Mouse (Mus musculus): ENCODE results near the gene Spem2.
"Not testable (repeated sequence)": the region's sequence is repeated elsewhere in the genome, so short reads cannot be mapped to it uniquely, and the experiment has no call there.

The Spem2 gene

DNA sequence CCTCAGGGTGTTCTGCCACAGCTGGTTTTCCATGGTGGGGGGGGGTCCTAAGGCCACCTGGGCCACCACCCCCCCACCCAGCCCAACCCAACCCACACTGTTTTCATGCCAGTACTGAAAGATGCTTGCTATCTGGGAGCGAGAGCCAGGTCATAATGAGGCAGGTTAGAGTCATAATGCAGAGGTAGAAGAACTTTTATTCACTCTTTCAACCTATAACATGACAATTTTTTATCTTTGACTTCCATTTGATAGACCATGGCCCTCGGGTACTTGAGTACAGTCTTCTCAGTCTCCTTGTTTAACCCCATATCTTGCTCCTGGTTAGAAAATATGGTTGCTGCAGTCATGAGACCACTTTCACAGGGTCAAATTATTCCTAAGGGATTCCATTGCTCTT lies at the start of gene Spem2:
TSS of gene Spem2 (minus strand) at position 101 of the 400 bp plus-strand sequence.
- DNase-seq (ENCODE audit: low read depth, low spot score), result no peak

DNA sequence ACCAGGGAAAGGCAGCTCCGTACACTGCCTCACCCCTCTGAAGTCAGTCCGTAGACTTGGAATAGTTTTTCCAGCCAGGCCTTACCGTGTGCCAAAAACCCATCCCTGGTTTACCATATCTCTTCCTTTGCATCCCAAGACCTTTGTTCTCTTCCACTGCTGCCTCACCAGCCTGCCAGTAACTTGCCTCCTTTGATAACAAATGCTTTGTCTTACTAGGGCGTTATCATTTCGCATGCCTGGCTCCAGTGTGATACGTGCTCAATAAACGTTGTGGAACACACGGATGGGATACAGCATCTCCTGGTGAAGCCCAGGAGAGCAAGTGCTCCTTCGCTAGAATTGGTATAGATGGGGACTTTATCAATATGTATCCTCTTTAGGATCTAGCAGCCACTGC lies 49.1 kb upstream of the Spem2 start:
- DNase-seq (ENCODE audit: low read depth, low spot score), result no peak

DNA sequence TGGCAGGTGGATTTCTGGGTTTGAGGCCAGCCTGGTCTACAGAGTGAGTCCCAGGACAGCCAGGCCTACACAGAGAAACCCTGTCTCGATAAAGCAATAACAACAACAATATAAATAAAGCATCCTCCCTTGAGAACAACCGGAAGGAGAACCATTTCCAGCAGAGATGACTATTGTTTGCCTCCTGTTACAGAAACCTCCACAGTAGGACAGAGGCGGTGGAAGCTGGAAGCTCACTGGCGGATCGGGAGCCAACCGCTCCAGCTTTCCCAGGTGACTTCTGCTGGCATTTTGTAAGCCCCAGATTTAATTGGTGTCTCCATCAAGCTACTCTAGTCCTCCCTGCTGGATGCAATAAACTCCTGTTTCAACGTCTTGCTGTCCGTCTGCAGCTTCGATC lies 47.3 kb upstream of the Spem2 start:
- DNase-seq (ENCODE audit: low read depth, low spot score), result no peak

DNA sequence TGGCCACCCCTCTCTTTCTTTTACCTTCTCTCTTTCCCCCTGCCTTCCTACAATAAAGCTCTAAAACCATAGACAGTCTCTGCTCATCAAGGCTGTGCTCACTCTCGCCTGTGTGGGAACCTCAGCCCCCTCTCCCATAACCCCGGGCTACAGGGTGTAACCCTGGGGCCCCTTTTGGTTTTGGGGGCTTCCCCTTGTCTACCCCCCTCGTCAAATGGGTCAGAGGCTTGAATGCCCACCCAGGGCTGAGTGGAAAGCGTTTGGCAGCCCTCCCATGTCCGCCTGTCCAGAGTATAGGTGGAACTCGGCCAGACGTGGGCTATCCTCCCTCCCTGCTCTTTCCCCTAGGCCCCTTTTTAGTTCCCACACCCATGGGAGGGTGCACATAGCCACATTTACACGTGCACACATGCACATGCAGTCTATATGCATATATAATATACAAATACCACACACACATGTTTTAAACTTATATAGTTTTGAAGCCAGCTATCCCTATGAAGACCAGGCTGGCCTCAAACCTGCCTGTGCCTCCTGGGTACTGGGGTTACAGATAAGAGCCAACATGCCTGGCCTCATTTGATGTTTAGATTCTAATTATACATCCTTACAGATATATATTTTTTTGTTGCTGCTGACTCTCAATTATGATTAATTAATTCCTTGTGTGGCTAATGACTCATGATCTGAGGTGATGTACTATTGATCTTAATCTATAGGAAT lies 46.0 kb upstream of the Spem2 start:
- DNase-seq (ENCODE audit: low read depth, low spot score), result no peak

DNA sequence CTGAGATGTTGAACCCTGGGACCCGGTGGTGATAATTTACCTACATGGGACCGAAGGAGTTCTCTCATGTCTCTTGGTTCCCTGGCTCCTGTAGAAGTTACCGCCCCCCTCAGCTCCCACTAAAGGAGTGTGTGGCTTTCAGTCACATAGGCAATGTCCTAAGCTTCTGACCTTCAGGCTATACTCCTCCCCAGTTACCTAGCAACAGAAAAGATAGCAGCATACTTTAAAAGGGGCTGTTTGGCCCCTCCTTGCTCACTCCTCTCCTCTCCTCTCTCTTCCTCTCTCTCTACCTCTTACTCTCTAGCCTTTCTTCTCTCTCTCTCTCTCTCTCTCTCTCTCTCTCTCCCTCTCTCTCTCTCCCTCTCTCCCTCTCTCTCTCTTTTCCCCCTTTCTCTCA lies 45.5 kb upstream of the Spem2 start:
- DNase-seq (ENCODE audit: low read depth, low spot score), result not testable (repeated sequence)

DNA sequence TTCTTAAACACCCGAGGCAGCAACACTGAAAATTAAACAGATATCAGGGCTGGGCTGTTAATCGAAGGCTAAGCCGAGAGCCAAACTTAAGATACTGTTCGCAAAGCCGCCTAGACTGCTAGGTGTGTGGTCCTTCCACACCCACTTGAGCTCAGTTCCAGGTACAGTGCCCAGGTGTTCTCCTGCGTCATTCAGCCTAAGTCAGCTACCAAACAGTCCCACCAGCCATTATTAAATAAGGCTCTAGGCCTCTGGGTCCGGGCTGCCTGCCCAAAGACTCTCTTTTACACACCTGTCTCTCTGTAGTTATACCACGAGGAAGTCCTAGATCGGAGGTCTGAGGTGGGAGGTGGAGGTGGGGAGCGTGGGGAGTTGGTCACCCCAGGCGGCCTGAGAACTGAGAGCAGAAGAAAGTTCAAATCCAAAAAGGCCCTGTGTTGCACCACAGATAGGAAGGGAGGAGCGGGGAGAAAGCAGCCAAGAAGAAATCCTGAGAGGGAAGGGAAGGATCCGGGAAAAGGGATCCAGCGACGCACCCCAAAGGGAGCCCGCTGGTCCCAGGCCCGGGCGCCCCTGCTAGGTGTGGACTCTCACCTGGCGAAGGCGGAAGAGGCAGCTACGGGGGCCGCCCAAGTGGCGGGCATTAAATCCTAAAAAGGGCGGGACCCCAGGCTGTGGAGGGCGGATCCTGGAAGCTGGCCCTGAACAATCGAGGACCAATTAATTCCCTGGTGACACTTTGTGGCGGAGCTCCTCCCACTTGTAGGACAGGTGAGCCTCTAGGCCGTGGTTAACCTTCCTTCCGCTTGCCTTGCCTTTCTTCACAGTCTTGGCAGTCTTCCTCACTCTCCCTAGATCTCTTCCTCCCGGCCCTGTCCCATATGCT lies 40.1 kb upstream of the Spem2 start, which contains the start of gene Tnk1:
TSS of gene Tnk1 (minus strand) at position 618 of the 886 bp plus-strand sequence.
- DNase-seq (ENCODE audit: low read depth, low spot score), result peak; percentile 70

DNA sequence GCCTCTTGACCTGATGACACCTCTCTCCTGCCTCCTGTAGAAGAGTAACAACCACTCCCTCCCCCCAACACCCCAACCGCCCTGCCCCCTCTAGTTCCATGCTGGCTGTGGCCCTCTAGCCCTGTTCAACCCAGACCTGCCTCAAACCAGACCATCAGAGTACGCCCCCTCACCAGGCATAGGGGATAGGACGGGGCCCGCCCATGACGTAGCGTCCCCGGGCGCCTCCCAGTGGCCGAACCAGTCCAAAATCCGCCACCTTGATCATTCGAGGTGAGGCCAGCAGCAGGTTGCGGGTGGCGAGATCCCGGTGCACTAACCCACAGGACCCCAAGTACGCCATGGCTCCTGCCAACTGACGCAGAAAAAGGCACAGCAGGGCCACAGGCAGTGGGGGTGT lies 37.1 kb upstream of the Spem2 start:
- peak; percentile 92 for DNase-seq (ENCODE audit: low read depth, low spot score)

DNA sequence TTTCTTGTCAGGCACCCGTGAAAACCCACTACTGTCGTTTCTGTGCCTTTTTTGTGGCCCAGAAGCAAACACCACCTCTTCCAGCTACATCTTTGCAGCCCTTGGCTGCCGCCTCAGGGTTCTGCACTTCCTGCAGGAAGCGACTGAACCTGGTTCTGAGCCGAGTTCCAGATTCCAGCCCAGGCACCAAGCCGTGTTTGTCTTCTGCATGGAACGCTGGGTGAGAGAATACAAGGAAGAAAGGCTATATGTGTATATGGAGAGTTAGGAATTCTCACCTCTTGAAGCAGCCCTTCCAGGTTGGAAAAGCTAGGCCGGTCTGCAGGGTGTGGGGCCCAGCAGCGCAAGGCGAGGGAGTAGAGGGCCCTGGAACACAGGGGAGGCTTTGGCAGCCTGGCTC lies 36.4 kb upstream of the Spem2 start:
- DNase-seq (ENCODE audit: low read depth, low spot score), result no peak

DNA sequence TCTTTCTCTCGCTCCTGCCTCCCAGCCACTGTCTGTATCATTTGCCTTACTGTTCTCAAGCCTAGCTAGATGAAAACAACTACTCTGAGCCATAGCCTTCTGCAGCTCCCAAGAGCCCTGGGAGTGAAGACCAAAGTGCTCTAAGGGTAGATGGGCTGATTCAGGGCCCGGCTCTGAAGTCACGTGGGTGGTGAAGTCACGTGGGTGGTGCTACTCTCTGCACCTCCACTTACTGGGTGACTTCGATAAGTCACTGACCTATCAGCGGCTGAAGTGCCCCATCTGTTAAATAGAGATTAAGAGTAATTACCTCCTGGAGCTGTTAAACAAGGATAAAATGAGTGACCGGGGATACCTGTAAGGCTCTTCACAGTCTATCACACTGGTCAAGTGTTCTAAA lies 35.7 kb upstream of the Spem2 start:
- DNase-seq (ENCODE audit: low read depth, low spot score), result peak; percentile 67

DNA sequence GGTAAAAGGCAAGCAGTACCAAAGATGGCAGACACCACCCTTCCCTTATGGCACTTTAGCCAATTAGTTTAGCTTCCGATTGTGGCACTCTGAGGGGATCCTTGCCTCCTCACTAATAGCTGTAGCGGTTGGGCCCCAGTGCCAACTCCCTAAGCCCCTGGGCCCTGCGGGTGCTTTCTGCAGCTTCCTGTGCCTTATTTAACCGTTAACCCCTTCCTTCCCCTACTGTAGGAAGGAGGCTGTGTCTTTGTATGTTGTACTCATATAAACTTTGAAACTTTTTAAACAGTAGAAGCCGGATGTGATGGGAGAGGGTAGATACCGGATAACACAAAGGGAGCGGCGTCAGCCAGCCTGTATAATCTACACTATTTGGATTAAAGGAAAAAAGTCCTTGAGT lies 32.5 kb upstream of the Spem2 start:
- no peak for DNase-seq (ENCODE audit: low read depth, low spot score)

DNA sequence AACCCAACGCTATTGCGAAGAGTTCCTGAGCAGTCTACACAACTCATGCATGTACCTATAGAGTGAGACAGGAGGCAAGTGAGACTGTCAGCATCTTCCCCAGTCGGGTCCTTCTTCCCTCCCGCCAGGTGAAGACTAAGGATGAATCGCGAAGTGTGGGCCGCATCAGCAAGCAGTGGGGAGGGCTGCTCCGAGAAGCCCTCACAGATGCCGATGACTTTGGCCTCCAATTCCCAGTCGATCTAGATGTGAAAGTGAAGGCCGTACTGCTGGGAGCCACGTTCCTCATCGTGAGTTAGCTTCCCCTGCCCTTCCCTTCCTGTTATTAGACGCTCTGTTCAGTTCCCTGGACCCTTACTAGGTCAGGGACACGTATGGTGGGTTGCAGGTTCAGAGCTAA lies 31.6 kb upstream of the Spem2 start:
- no peak for DNase-seq (ENCODE audit: low read depth, low spot score)

DNA sequence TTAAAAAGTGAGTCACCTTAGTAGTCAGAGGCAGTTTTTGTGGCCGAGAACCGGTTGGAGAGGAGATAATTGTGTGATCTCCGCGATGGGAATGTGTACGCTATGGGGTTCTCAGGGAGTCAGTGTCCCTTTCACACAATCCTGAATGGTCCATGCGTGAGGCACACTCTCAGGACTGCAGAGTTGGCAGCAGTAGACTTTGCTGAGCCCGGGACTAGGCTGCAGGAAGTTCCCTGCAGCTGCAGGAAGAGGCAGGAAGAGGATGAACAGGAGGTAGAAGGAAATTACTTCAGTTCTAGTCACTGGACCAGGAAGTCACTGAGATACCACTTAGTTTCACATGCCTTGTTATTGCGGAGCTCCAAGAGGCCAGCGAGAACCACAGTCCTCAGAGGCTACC lies 30.9 kb upstream of the Spem2 start:
- DNase-seq (ENCODE audit: low read depth, low spot score), result no peak

DNA sequence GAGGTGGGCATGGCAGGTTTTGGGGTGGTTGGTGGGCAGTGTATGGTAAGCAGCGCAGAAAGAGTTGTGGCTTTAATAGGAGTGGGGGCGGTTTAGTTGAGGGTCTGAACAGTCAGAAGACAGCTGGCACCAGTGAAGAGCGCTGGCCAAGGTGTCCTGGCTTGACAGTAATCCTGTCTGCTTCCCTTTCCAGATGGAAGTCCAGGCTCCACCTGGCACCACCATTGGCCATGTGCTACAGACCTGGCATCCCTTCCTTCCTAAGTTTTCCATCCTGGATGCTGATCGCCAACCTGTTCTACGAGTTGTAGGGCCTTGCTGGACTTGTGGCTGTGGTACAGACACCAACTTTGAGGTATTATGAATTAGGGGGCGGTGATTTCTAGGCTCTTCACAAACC lies 29.8 kb upstream of the Spem2 start:
- DNase-seq (ENCODE audit: low read depth, low spot score), result no peak

DNA sequence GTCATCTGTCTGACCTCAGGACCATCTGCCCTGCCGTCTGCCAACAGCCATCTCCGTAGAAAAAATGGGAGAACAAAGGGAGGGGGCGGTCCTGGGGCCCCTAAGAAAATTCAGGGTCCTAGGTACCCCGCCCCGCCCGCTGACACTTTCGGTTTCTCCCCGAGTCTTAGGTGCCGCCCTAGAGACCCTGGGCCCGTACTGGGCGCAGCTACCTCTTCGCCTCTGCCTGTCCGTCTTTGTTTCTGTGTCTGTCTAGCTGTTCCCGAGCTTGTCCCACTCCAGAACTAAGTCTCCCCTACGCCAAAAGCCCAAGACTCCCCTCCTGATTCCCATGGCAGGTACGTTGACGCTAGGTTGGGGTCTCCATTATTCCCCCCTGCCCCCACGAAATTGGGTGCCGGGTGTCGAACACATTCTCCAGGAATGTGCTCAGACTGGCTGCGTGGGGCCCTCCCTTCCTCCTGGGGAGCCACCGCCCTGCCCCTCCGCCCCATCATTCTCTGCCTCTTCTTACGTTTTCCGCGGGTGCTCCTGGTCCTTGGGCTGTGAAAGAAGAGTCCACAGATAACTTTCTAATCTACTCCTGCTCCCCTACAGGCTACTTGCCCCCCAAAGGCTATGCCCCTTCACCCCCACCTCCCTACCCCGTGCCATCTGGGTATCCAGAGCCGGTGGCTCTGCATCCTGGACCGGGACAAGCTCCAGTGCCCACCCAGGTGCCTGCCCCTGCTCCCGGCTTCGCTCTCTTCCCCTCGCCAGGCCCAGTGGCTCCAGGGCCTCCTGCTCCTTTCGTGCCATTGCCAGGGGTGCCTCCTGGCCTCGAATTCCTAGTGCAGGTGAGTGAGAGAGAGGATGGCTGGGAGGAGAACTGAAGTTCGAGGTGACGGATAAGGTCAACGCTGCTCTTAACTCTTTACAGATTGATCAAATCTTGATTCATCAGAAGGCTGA lies 28.7 kb upstream of the Spem2 start:
- no peak for DNase-seq (ENCODE audit: low read depth, low spot score)

DNA sequence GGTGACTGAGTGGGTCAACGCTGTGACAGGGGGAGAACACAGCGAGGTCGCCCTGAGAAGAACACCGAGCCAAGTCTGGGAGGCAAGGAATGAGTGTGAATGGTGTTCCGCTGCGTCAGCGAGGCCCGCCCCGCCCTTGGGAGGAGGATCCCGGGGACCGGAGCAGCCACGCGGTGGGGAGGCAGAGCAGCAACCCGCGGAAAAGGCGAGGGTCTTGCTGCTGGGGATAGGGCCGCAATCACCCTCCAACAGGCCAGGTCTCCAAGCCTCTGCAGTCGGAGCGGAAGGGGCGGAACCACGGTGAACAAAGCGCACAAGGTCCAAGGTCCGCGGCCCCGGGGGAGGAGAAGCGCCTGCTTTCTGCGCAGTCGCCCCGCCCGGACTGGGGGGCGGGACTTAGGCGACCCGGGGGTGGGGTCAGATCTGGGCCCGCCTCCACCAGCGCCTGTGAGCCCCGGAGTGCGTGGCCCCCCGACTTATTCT lies 28.0 kb upstream of the Spem2 start, which contains the start of gene Plscr3:
TSS of gene Plscr3 (plus strand) at position 179 of the 483 bp plus-strand sequence.
- DNase-seq (ENCODE audit: low read depth, low spot score), result peak; percentile 96

DNA sequence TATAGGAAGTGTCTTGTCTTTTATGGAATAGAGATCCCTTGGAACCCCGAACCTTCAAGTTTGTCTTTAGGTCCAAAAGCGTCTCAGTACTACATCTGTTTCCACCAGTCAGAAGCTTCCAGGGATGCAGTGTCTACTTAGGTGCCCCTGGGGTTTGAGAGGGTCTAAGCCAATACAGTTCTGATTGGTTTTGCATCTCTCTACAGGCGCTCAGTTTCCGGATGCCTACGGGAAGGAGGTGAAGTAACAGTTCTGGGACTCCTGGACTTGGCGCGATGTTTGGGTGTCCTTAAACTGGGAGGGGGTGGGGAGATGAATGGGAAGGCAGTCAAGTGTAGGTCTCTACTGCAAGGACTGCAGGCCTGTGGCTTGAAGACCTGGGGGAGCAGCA lies 20.4 kb upstream of the Spem2 start:
- no peak for DNase-seq (ENCODE audit: low read depth, low spot score)

DNA sequence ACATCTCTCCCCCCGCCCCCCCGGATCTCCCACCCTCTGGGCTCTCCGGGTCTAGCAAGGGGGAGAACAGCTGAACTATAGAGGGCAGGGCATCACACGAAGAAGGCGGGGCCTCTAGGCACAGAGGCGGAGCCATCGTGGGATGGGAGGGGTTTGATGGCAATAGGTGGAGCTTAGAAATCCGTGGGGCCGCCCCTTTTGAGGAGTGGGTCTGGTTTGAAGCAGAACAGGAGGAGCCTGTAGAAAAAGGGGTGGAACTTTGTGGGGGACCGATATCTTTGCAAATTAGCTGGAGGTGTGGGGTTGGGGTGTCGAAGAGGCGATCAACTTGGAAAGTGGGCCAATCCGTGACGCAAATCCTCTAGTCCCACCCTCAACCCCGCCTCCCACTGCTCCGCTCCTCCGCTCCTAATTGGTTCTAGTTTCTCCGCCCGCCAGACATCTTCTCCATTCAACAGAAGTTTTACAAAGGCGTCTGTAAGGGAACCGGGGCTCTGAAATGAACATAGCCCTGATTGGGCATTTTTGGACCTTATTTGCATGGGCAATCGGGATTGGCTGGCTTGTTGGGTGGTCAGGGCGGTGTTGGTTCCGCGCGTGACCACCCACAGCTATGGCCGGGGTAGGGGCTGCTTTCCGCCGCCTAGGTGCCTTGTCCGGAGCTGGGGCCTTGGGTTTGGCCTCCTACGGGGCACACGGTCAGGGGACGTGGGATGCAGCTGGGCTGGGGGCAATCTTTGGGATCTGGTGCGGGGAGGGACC lies 19.9 kb upstream of the Spem2 start, which contains the start of gene Tmem256:
TSS of gene Tmem256 (plus strand) at position 563 of the 762 bp plus-strand sequence.
- peak; percentile 99 for DNase-seq (ENCODE audit: low read depth, low spot score)

DNA sequence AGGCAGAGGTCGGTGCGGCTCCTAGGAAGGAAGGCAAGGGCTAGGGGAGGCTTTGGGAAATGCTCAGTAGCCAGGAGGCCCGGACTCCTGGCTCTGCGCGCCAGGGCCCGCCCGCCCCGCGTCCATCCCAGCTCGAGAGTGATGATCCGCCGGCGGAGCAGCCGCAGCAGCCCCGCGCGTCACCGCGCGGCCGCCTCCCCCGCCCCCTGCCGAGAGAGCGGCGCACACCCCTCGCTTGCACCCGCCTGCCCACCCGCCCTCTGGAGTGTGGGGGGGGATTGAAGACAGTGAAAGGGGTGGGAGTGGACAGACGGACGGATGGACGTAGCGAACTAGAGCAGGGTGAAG lies 19.3 kb upstream of the Spem2 start, which contains the start of gene Nlgn2:
TSS of gene Nlgn2 (minus strand) at position 181 of the 348 bp plus-strand sequence.
- DNase-seq (ENCODE audit: low read depth, low spot score), result no peak

DNA sequence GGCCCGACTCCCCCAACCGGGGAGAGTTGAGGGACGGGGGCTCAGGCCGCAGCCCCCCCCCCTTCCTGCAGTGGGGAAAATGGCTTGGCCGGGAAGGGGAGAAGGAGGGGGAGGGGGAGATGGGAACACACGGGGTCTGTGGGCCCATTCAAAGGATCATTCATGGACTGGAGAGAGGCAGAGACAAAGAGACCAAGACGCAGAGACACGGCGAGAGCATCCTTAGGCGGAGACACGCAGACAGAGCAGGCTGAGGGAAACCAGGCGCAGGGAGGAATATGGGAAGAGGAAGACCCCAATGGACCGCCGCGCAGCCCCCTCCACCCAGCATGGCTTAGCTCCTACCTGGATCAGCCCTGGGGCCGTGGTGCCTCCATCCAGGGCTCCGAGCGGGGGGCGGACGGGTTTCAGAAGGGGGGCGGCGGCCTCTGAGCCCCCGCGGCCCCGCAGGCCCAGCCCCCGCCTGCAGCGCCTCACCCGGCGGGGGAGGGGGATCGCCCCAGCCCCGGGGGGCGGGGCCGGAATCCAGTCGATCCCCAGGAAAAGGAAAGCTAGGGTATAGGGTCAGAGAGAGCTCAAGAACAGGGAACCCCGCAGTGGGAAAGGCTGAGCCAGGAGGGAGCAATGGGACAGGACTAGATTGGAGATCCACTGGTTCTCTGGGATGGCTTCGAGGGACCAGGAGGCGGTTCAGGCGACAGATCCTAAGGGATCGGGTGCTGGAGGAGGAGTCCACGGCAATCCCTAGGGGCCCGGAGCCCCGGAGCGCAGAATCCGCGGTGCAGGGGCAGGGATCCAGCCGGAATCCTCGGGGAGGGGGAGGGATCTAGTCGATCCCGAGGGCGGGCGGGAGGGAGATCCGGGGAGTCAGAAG lies 18.7 kb upstream of the Spem2 start:
- no peak for DNase-seq (ENCODE audit: low read depth, low spot score)

DNA sequence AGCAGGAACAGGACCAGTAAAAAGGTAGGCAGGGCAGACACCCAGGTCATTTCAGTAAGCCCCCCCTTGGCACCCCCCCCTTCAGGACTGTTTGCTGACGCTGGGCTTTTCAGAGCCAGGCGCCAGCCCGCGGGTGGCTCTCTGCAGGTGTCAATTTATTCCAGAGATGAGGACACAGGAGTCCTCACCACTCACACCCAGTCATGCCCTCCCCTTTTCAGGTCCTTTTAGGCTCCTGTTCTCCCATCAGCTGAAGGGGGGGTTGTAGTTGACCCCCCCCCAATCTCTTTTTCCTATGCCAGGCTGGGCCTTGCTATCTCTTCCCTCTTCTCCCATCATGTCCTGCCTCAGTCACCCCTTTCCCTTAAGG lies 17.7 kb upstream of the Spem2 start:
- DNase-seq (ENCODE audit: low read depth, low spot score), result no peak

Measured in ZHBTc4 (cell line).